Mouse (Mus musculus) hindbrain, embryonic 16.5 days (tissue): ENCODE data around the gene Cmtm1. TPM values are rescaled to one million over a fixed set of nuclear protein-coding genes. Genes with fewer than 3 reads are reported as not detected.
"Not testable (repeated sequence)": the region's sequence is repeated elsewhere in the genome, so short reads cannot be mapped to it uniquely, and the experiment has no call there.

Experiments
- ATAC-seq: fragments of 200-750 bp; cut with Nextera tagmentation; 2 replicates; pipeline ENCODE4 v1.8.0; 2017; ENCODE audit warnings: moderate TSS enrichment, moderate library complexity
- H3K27ac ChIP-seq: fragments of 300-500 bp; sonication (generic); 2 replicates; pipeline ENCODE4 v1.5.1; 2014; ENCODE audit warnings: low read depth, mild to moderate bottlenecking, control low read depth, low read length, moderate library complexity
- H3K27me3 ChIP-seq: fragments of 300-500 bp; sonication (generic); replicated peaks from 2 replicates; pipeline ENCODE4 v1.6.1; 2014; ENCODE audit warnings: low read length; ENCODE audit not compliant: control insufficient read depth, insufficient read depth
- H3K36me3 ChIP-seq: fragments of 300-500 bp; sonication (generic); 2 replicates; pipeline ENCODE4 v1.6.1; 2014; ENCODE audit warnings: mild to moderate bottlenecking, low read length, moderate library complexity, mixed read lengths; ENCODE audit not compliant: control insufficient read depth, insufficient read depth
- H3K4me1 ChIP-seq: fragments of 300-500 bp; sonication (generic); 2 replicates; pipeline ENCODE4 v1.6.1; 2014; ENCODE audit warnings: low read depth, low read length; ENCODE audit not compliant: control insufficient read depth, insufficient read depth
- H3K4me2 ChIP-seq: fragments of 300-500 bp; sonication (generic); 2 replicates; pipeline ENCODE4 v1.6.1; 2014; ENCODE audit warnings: mild to moderate bottlenecking, low read length, control low read depth, moderate library complexity
- H3K4me3 ChIP-seq: fragments of 300-500 bp; sonication (generic); 2 replicates; pipeline ENCODE4 v1.5.1; 2014; ENCODE audit warnings: mild to moderate bottlenecking, low read length, control low read depth, moderate library complexity
- H3K9ac ChIP-seq: fragments of 300-500 bp; sonication (generic); 2 replicates; pipeline ENCODE4 v1.6.1; 2014; ENCODE audit warnings: low read depth, mild to moderate bottlenecking, control low read depth, low read length, moderate library complexity
- H3K9me3 ChIP-seq: fragments of 300-500 bp; sonication (generic); 2 replicates; pipeline ENCODE4 v1.6.1; 2014; ENCODE audit warnings: mild to moderate bottlenecking, low read length, moderate library complexity; ENCODE audit not compliant: control insufficient read depth
- WGBS: fragments of 180-500 bp; shearing (Covaris S2); extraction: QIAGEN DNeasy Blood & Tissue Kit; methylation state at CpG from one replicate; pipeline ENCODE4 v1.1.7; 2014; 5-methylcytosine and 5-hydroxymethylcytosine counted together
- polyA plus RNA-seq: library from polyadenylated mRNA; unstranded; fragments of >200 nt; fragmentation: Nextera tagmentation; extraction: Ambion mirVana; gene quantifications from 2 replicates; pipeline ENCODE4 v1.2.1, GENCODE M21; 2015

The Cmtm1 gene
- polyA plus RNA-seq, 1 experiment from 2014 or later = not detected

DNA sequence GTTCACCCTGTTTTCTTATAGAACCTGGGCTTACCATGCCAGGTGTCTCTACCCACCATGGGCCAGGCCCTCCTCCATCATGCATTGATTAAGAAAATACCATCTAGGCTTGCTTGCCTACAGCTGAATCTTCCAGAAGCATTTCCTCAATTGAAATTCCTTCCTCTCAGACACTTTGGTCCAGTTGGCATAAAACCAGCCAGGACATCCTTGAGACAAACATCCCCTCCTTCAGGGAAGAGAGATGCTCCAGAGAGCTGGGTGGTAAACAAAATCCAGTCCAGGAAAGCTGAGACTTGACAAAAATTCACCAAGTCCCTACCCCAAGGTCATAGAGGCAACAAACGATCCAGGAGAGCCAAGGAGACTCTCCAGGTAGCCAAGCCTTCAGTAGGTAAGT lies 24.3 kb upstream of the Cmtm1 start:
- no peak overlapping the region for H3K27ac ChIP-seq
- ATAC-seq = no peak
- no peak overlapping the region for H3K4me3 ChIP-seq
- 80% methylated on average over 1 of the region's 1 CpGs for WGBS
- no peaks in the 10 kb centered on the region for H3K4me1 ChIP-seq
- H3K4me2 ChIP-seq = no peak overlapping the region
- H3K36me3 ChIP-seq = no peaks in the 10 kb centered on the region
- H3K27me3 ChIP-seq = no peaks in the 10 kb centered on the region
- no peaks in the 10 kb centered on the region; the same call in 1 of the 2 replicates for H3K9me3 ChIP-seq
- no peak overlapping the region for H3K9ac ChIP-seq

- Histone ChIP-seq H3K36me3 (no peaks in the 10 kb centered on the region), H3K4me1 (no peaks in the 10 kb centered on the region), H3K9ac (no peak overlapping the region), H3K4me2 (no peak overlapping the region), H3K9me3 (no peaks in the 10 kb centered on the region; the same call in 1 of the 2 replicates), H3K27me3 (no peaks in the 10 kb centered on the region), H3K27ac (no peak overlapping the region), H3K4me3 (no peak overlapping the region)
- ATAC-seq = no peak
- WGBS = 84% methylated on average over 5 of the region's 5 CpGs
These were observed 23.8 kb upstream of the Cmtm1 start for GRCm38 (mm10) chr8:104333786-104334185.

- Histone ChIP-seq H3K36me3 (no peaks in the 10 kb centered on the region), H3K4me3 (no peak overlapping the region), H3K4me2 (no peak overlapping the region), H3K4me1 (no peaks in the 10 kb centered on the region), H3K27me3 (no peaks in the 10 kb centered on the region), H3K9me3 (no peaks in the 10 kb centered on the region; the same call in 1 of the 2 replicates), H3K27ac (no peak overlapping the region), H3K9ac (no peak overlapping the region)
- no peak for ATAC-seq
- WGBS = 81% methylated on average over 5 of the region's 5 CpGs
These were observed 23.0 kb upstream of the Cmtm1 start for GRCm38 (mm10) chr8:104332665-104333631.

DNA sequence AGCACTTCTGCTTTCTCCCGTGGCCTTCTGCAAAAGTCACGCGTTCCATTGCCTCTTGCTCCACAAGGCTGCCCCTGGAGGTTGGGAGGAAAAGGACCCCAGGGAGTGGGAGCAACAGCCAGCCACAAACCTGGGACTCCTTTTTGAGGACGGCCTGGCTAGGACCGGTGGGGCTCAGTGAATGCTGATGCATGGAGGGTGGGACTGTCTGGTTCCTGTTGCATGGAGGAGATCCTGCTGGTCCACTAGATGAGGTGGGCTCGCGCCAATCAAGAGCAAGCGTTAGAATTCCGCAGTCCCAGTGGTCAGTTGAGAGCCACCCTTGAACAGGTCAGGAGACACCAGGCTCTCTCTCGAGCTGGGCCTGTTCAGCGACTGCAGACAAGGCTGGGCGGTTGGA lies 12.0 kb upstream of the Cmtm1 start, which contains the start of gene Cmtm2b:
Cmtm2b (plus strand) TSS at position 301 of the 400 bp plus-strand sequence.
- ATAC-seq = not testable (repeated sequence)

DNA sequence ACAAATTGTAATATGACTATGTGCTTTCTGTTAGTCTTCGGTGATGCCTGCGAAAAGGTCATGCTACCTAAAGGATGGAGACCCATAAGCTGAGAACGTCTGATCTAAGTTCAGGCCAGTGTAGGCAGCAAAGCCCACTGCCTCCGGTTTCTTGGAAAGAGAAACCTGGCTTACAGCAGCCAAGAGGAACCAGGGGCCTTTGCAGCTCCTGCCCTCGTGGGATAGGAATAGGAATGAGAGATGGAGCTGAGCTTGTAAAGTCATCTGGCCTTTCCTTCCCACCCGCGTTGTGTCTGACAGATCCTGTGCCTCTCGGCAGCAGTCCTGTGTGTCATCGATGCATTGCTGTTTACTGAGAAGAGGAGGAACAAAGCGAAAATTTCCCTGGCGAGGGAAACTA lies 11.3 kb upstream of the Cmtm1 start, which contains the start of gene Gm11020:
Gm11020 (plus strand) TSS at position 301 of the 400 bp plus-strand sequence.
- WGBS = 91% methylated on average over 9 of the region's 11 CpGs
- H3K27ac ChIP-seq, H3K9ac ChIP-seq, ATAC-seq, H3K9me3 ChIP-seq, H3K4me2 ChIP-seq, H3K4me1 ChIP-seq, H3K36me3 ChIP-seq, H3K4me3 ChIP-seq, H3K27me3 ChIP-seq: not testable (repeated sequence)

More for the DNA sequence above, 12.0 kb upstream of the Cmtm1 start, which contains the start of gene Cmtm2b:
- H3K27ac ChIP-seq, H3K4me3 ChIP-seq, H3K4me2 ChIP-seq, H3K9me3 ChIP-seq, H3K36me3 ChIP-seq, H3K4me1 ChIP-seq, H3K9ac ChIP-seq, H3K27me3 ChIP-seq: not testable (repeated sequence)
- 88% methylated on average over 10 of the region's 12 CpGs for WGBS

DNA sequence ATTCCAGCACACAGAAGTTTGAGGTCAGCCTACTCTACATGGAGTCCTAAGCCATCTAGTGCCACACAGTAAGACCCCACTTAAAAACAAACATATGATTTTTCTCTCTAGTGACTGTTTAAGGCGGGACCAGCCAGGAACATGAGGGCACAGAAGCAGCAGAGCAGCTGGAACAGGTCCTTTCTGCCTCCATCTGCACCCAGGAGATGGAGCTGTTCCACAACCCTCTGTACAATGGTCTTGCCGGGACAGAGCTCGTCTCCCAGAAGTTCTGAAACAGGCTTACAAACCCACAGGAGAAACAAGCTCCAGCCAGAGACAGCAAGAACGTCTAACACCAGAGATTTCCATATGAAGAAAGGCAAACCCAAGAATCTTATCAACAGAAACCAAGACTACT lies 3.4 kb upstream of the Cmtm1 start:
- H3K27me3 ChIP-seq = no peaks in the 10 kb centered on the region
- no peak overlapping the region for H3K9ac ChIP-seq
- 79% methylated on average over 4 of the region's 4 CpGs for WGBS
- no peaks in the 10 kb centered on the region for H3K36me3 ChIP-seq
- ATAC-seq = no peak
- no peak overlapping the region for H3K4me2 ChIP-seq
- no peaks in the 10 kb centered on the region for H3K9me3 ChIP-seq
- no peaks in the 10 kb centered on the region for H3K4me1 ChIP-seq
- H3K4me3 ChIP-seq = no peak overlapping the region
- H3K27ac ChIP-seq = no peak overlapping the region

GRCm38 (mm10) chr8:104312023-104312422 lies 2.1 kb upstream of the Cmtm1 start:
- WGBS = 73% methylated on average over 3 of the region's 3 CpGs
- not testable (repeated sequence) for H3K27ac ChIP-seq, H3K9ac ChIP-seq, H3K36me3 ChIP-seq, ATAC-seq, H3K27me3 ChIP-seq, H3K9me3 ChIP-seq, H3K4me2 ChIP-seq, H3K4me1 ChIP-seq, H3K4me3 ChIP-seq

DNA sequence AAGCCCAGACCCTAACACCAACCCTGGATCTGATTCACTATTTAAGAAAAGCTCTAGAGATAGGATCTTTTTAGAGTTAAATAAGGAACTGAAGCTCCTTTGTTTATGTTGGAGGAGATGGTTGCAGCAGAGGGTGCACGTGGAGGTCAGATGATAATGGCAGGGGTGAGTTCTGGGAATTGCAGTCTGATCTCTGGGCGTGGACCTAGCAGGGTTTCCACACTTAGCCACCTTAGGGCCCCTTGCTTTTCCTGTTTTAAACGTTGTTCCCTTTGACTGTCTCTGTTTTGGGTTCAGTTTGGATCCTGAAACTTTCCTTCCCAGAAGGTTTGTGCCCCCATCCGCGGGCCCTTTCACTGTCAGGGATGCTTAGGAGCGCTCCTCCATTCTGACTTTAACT lies 1.6 kb downstream of the Cmtm1 start:
- not testable (repeated sequence) for H3K27ac ChIP-seq, H3K27me3 ChIP-seq, H3K36me3 ChIP-seq, H3K4me3 ChIP-seq, ATAC-seq, H3K9me3 ChIP-seq, H3K4me1 ChIP-seq, H3K9ac ChIP-seq, H3K4me2 ChIP-seq
- 62% methylated on average over 6 of the region's 6 CpGs for WGBS

DNA sequence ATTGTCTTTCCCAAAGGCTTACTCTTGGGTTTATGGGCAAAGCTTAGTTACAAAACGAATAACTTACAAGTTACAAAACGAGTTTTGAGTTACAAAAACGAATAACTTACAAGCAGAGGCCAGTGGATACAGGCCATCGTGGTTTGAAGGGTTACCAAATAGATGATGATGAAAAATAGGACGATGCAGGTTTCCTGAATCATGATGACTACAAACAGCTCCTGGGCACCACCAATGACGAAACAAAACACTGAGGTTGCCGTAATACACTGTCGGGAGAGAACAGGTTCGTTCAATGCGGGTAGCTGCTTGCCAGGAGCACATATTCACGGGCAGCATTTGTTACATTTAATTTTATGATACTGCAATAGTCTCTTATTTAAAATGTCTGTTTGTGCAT lies 5.0 kb downstream of the Cmtm1 start:
- Histone ChIP-seq H3K4me2 (no peak overlapping the region), H3K4me3 (no peak overlapping the region), H3K36me3 (no peaks in the 10 kb centered on the region), H3K9me3 (no peaks in the 10 kb centered on the region), H3K9ac (no peak overlapping the region), H3K27ac (no peak overlapping the region), H3K4me1 (0 out of 2 replicates have a peak, but pooled peaks cover 3% of the 10 kb centered on the region), H3K27me3 (no peaks in the 10 kb centered on the region)
- ATAC-seq = no peak
- WGBS = 91% methylated on average over 11 of the region's 11 CpGs
